Comparison of ENCODE assay signal across 8 mouse cellular contexts in the genomic region with DNA sequence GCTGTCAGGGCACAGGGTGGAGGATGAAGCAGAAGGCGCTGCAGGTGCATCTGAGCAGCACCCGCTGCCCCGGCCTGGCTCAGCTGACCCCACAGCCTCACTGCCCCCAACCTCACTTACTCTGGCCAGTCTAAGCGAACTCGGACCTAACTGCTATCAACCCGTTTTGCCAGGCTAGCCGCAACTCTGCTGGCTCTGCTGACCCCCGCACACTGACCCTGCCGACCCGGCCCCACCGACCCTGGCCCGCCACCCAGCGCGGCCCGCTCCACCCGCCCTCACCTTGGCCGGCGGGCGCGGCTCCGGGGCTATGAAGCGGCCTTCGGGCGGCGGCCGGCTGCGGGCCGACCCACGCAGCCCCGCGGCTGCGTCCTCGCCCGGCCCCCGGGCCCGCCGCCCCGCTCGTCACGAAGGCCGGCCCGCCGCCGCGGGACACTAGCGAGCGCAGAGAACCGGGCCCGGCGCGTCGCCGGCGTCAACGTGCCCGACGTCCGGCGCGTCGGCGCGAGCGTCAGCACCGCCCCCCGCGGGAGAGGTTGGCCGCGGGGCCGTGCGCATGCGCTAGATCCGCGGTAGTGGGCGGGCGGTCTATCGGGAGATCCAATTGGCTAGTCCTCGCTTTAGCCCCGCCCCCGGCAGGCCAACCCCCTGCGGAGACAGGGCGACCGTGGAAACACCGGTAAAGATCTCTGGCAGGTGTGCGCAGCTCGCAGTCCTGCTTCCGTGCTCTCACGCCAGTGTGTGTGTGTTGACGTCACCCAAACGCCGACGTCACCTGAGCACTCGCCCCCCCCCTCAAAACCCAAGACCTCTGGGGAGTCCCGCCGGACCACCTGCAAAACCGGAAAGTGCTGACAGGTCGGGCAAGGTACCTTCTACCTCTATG. TPM values are rescaled to one million over a fixed set of nuclear protein-coding genes. Genes with fewer than 3 reads are reported as not detected.
DNase-seq lines count a peak whose midpoint lies in the region; ATAC-seq and TF ChIP-seq lines count a peak whose summit lies in the region.

A gene (minus strand): TSS at position 493 of the 886 bp plus-strand sequence.

- peaks cover 28% of the 10 kb centered on the region for H3K36me3 ChIP-seq in kidney, embryonic 14.5 days (ENCODE audit: control insufficient read depth, insufficient read depth, low read length)
- H3K36me3 ChIP-seq in limb, embryonic 15.5 days = peaks cover 34% of the 10 kb centered on the region

- peak within 1 kb of the TSS; percentile 84 for H3K4me3 ChIP-seq in bone marrow macrophage, adult 2 months (ENCODE audit: insufficient read depth, low read length)
- peak within 1 kb of the TSS; percentile 90 for H3K4me3 ChIP-seq in embryonic fibroblast, embryonic 13.5 days (ENCODE audit: insufficient read depth, low read length)
- H3K4me3 ChIP-seq in kidney, embryonic 14.5 days (ENCODE audit: low read length) = peak within 1 kb of the TSS; percentile 95
- peak within 1 kb of the TSS; percentile 98 for H3K4me3 ChIP-seq in limb, embryonic 15.5 days

- WGBS in kidney, embryonic 14.5 days = under 1% methylated on average over 97 of the region's 97 CpGs
- under 1% methylated on average over 95 of the region's 97 CpGs for WGBS in limb, embryonic 15.5 days

- H3K9me3 ChIP-seq in kidney, embryonic 14.5 days (ENCODE audit: control insufficient read depth, low read length) = no peaks in the 10 kb centered on the region
- no peaks in the 10 kb centered on the region for H3K9me3 ChIP-seq in limb, embryonic 15.5 days

- H3K27ac ChIP-seq in bone marrow macrophage, adult 2 months (ENCODE audit: insufficient read depth, low read depth, low read length) = no peak within 1 kb of the TSS
- no peak within 1 kb of the TSS for H3K27ac ChIP-seq in embryonic fibroblast, embryonic 13.5 days (ENCODE audit: insufficient read depth, low read length)
- no peak within 1 kb of the TSS for H3K27ac ChIP-seq in kidney, embryonic 14.5 days (ENCODE audit: low read depth, low read length)
- H3K27ac ChIP-seq in limb, embryonic 15.5 days = peak within 1 kb of the TSS; percentile 71

- H3K4me2 ChIP-seq in kidney, embryonic 14.5 days (replicated peaks; ENCODE audit: low read depth, low read length) = peak within 1 kb of the TSS; percentile 76
- H3K4me2 ChIP-seq in limb, embryonic 15.5 days = peak within 1 kb of the TSS; percentile 77

- DNase-seq in A20 (ENCODE audit: low read depth, low spot score) = peak; percentile 98
- peak; percentile 96 to 97 for DNase-seq in heart, adult 9 months (ENCODE audit: low spot score in 2 of 2)
- peak; percentile 88 to 95 for DNase-seq in monocyte, adult 2 months (ENCODE audit: low read depth in 1 of 2, low spot score in 2 of 2)
- DNase-seq in spleen, postnatal 36 days (ENCODE audit: low spot score in 2 of 2) = peak; percentile 97

- TF ChIP-seq CTCF in bone marrow macrophage, adult 2 months (IDR thresholded peaks at IDR 0.05; ENCODE audit: low read depth, low read length) = no peak
- TF ChIP-seq CTCF in embryonic fibroblast, embryonic 13.5 days (IDR thresholded peaks at IDR 0.05; ENCODE audit: borderline replicate concordance, insufficient read depth, low read length) = no peak

- no peaks in the 10 kb centered on the region for H3K27me3 ChIP-seq in kidney, embryonic 14.5 days (ENCODE audit: control insufficient read depth, insufficient read depth, low read length)
- H3K27me3 ChIP-seq in limb, embryonic 15.5 days = peaks cover 8% of the 10 kb centered on the region

- no peak for TF ChIP-seq POLR2A in bone marrow macrophage, adult 2 months (IDR thresholded peaks at IDR 0.05; ENCODE audit: borderline replicate concordance, low read depth, low read length)
- TF ChIP-seq POLR2A in embryonic fibroblast, embryonic 13.5 days (IDR thresholded peaks at IDR 0.05; ENCODE audit: low read depth, low read length) = peak; percentile 83

- peak within 1 kb of the TSS; percentile 96 for H3K9ac ChIP-seq in kidney, embryonic 14.5 days (ENCODE audit: low read depth, low read length)
- peak within 1 kb of the TSS; percentile 100 for H3K9ac ChIP-seq in limb, embryonic 15.5 days

- peak; percentile 95 for ATAC-seq in kidney, embryonic 14.5 days (ENCODE audit: low FRiP score, low TSS enrichment)
- peak; percentile 94 for ATAC-seq in limb, embryonic 15.5 days (ENCODE audit: insufficient number of reproducible peaks, low FRiP score, low TSS enrichment, low read depth)

- H3K4me1 ChIP-seq in bone marrow macrophage, adult 2 months (ENCODE audit: control insufficient read depth, insufficient read depth, low read length) = peaks cover 20% of the 10 kb centered on the region
- H3K4me1 ChIP-seq in embryonic fibroblast, embryonic 13.5 days (ENCODE audit: control insufficient read depth, insufficient read depth, low read length) = peaks cover 5% of the 10 kb centered on the region; the same call in 1 of the 2 replicates
- peaks cover 9% of the 10 kb centered on the region for H3K4me1 ChIP-seq in kidney, embryonic 14.5 days (ENCODE audit: control insufficient read depth, insufficient read depth, low read length)
- H3K4me1 ChIP-seq in limb, embryonic 15.5 days = peaks cover 18% of the 10 kb centered on the region

RNA-seq across cellular contexts. Expression of the gene that starts here (rescaled TPM):
- polyA plus RNA-seq in bone marrow macrophage, adult 2 months (2012; ENCODE audit: insufficient read depth, insufficient read length, missing spikeins) = 32.2 and 36.0 TPM in 2 replicates
- polyA plus RNA-seq in embryonic fibroblast, embryonic 13.5 days (2011; ENCODE audit: insufficient read length, low read depth, missing spikeins) = 70.0 and 71.5 TPM in 2 replicates
- 31.1 and 51.5 TPM in 2 replicates for polyA plus RNA-seq in kidney, embryonic 14.5 days (2014; fragmentation: Nextera tagmentation; extraction: Ambion mirVana)
- 35.8 and 42.5 TPM in 2 replicates for polyA plus RNA-seq in limb, embryonic 15.5 days (2015; fragmentation: Nextera tagmentation; extraction: Ambion mirVana)
